Mouse (Mus musculus) liver, embryonic 11.5 days (tissue): ENCODE measurements around the gene Zfp113. TPM values are rescaled to one million over a fixed set of nuclear protein-coding genes. Genes with fewer than 3 reads are reported as not detected.

Experiments used
- ATAC-seq: fragments of 200-750 bp; cut with Nextera tagmentation; replicated peaks from 2 replicates; pipeline ENCODE4 v1.8.0; 2017; ENCODE audit warnings: moderate number of reproducible peaks, mild to moderate bottlenecking, moderate TSS enrichment, moderate library complexity; ENCODE audit not compliant: low FRiP score
- DNase-seq: peaks from one replicate; pipeline ENCODE4 v3.0.0-alpha.2; 2017; ENCODE audit warnings: low spot score
- H3K27ac ChIP-seq: fragments of 300-500 bp; sonication (generic); 2 replicates; pipeline ENCODE4 v1.5.1; 2014; ENCODE audit warnings: mild to moderate bottlenecking, low read depth, low read length, control low read depth
- H3K27me3 ChIP-seq: fragments of 300-500 bp; sonication (generic); replicated peaks from 2 replicates; pipeline ENCODE4 v1.6.1; 2014; ENCODE audit warnings: low read length, mixed read lengths; ENCODE audit not compliant: control insufficient read depth, insufficient read depth
- H3K36me3 ChIP-seq: fragments of 300-500 bp; sonication (generic); 2 replicates; pipeline ENCODE4 v1.6.1; 2014; ENCODE audit warnings: mild to moderate bottlenecking, low read length, moderate library complexity, mixed read lengths; ENCODE audit not compliant: control insufficient read depth, insufficient read depth
- H3K4me1 ChIP-seq: fragments of 300-500 bp; sonication (generic); replicated peaks from 2 replicates; pipeline ENCODE4 v1.6.1; 2014; ENCODE audit warnings: low read length, mixed read lengths; ENCODE audit not compliant: control insufficient read depth, insufficient read depth
- H3K4me2 ChIP-seq: fragments of 300-500 bp; sonication (generic); 2 replicates; pipeline ENCODE4 v1.6.1; 2014; ENCODE audit warnings: mild to moderate bottlenecking, control low read depth, moderate library complexity
- H3K4me3 ChIP-seq: fragments of 300-500 bp; sonication (generic); 2 replicates; pipeline ENCODE4 v1.5.1; 2014; ENCODE audit warnings: low read depth, low read length, control low read depth
- H3K9ac ChIP-seq: fragments of 300-500 bp; sonication (generic); 2 replicates; pipeline ENCODE4 v1.6.1; 2014; ENCODE audit warnings: low read depth, low read length, control low read depth
- H3K9me3 ChIP-seq: fragments of 300-500 bp; sonication (generic); 2 replicates; pipeline ENCODE4 v1.6.1; 2016; ENCODE audit warnings: low read length, inconsistent platforms, mixed read lengths; ENCODE audit not compliant: control insufficient read depth
- WGBS: fragments of 180-500 bp; shearing (Covaris S2); extraction: QIAGEN DNeasy Blood & Tissue Kit; methylation state at CpG from one replicate; pipeline ENCODE4 v1.1.7; 2014; 5-methylcytosine and 5-hydroxymethylcytosine counted together
- polyA plus RNA-seq: library from polyadenylated mRNA; unstranded; fragments of >200 nt; fragmentation: Nextera tagmentation; extraction: Ambion mirVana; gene quantifications from 2 replicates; pipeline ENCODE4 v1.2.1, GENCODE M21; 2014

The Zfp113 gene
- polyA plus RNA-seq, 1 experiment from 2014 or later: 9.0 TPM

- Histone ChIP-seq H3K4me3 (peak within 1 kb of the TSS; percentile 74), H3K36me3 (peaks cover 20% of the 10 kb centered on the region), H3K4me1 (peaks cover 15% of the 10 kb centered on the region), H3K9ac (peak within 1 kb of the TSS; percentile 86), H3K4me2 (peak within 1 kb of the TSS; percentile 74), H3K9me3 (no peaks in the 10 kb centered on the region), H3K27ac (peak within 1 kb of the TSS; percentile 70; the same call in 1 of the 2 replicates), H3K27me3 (no peaks in the 10 kb centered on the region)
- DNase-seq (peak; percentile 78), ATAC-seq (peak; percentile 81)
- under 1% methylated on average over 31 of the region's 31 CpGs for WGBS
These were observed 31.6 kb upstream of the Zfp113 start, which contains the start of the genes Taf6 and Cnpy4 for GRCm38 (mm10) chr5:138186950-138187638. TSS of gene Taf6 (minus strand) at chr5:138187451. TSS of gene Cnpy4 (plus strand) at chr5:138187485.

GRCm38 (mm10) chr5:138173217-138173616 is 17.7 kb upstream of the Zfp113 start:
- Histone ChIP-seq H3K27ac (no peak overlapping the region), H3K9ac (no peak overlapping the region), H3K4me2 (peak overlapping the region; percentile 74)

GRCm38 (mm10) chr5:138171695-138172491 is 16.3 kb upstream of the Zfp113 start, which contains the start of the genes Ap4m1 and Mcm7:
TSS of gene Ap4m1 (plus strand) at chr5:138172002.
TSS of gene Mcm7 (minus strand) at chr5:138172422.
- H3K9me3 ChIP-seq: no peaks in the 10 kb centered on the region
- H3K4me3 ChIP-seq: peak within 1 kb of the TSS; percentile 92
- H3K9ac ChIP-seq: peak within 1 kb of the TSS; percentile 98
- peak within 1 kb of the TSS; percentile 77 for H3K4me2 ChIP-seq
- DNase-seq (peak; percentile 88), ATAC-seq (peak; percentile 88)
- no peaks in the 10 kb centered on the region for H3K27me3 ChIP-seq
- peaks cover 14% of the 10 kb centered on the region for H3K4me1 ChIP-seq
- H3K27ac ChIP-seq: peak within 1 kb of the TSS; percentile 100
- under 1% methylated on average over 54 of the region's 54 CpGs for WGBS
- H3K36me3 ChIP-seq: peaks cover 48% of the 10 kb centered on the region

More at GRCm38 (mm10) chr5:138173217-138173616, 17.7 kb upstream of the Zfp113 start:
- no peak for DNase-seq
- Histone ChIP-seq H3K4me1 (peaks cover 14% of the 10 kb centered on the region), H3K36me3 (peaks cover 42% of the 10 kb centered on the region), H3K9me3 (no peaks in the 10 kb centered on the region), H3K27me3 (no peaks in the 10 kb centered on the region), H3K4me3 (peak overlapping the region; percentile 92)
- ATAC-seq: no peak
- WGBS: 75% methylated on average over 3 of the region's 3 CpGs

GRCm38 (mm10) chr5:138170936-138171561 is 15.5 kb upstream of the Zfp113 start:
- no peaks in the 10 kb centered on the region for H3K9me3 ChIP-seq

GRCm38 (mm10) chr5:138165594-138165993 is 10.1 kb upstream of the Zfp113 start:
- no peak overlapping the region for H3K4me2 ChIP-seq
- H3K9ac ChIP-seq: no peak overlapping the region
- no peak overlapping the region for H3K4me3 ChIP-seq
- peaks cover 75% of the 10 kb centered on the region for H3K36me3 ChIP-seq
- DNase-seq: no peak
- no peaks in the 10 kb centered on the region for H3K9me3 ChIP-seq
- no peak for ATAC-seq
- no peak overlapping the region for H3K27ac ChIP-seq
- no peaks in the 10 kb centered on the region for H3K27me3 ChIP-seq
- peaks cover 19% of the 10 kb centered on the region for H3K4me1 ChIP-seq
- WGBS: 89% methylated on average over 8 of the region's 8 CpGs

More at GRCm38 (mm10) chr5:138170936-138171561, 15.5 kb upstream of the Zfp113 start:
- ATAC-seq: peak; percentile 80
- H3K4me1 ChIP-seq: peaks cover 14% of the 10 kb centered on the region
- under 1% methylated on average over 47 of the region's 47 CpGs for WGBS
- H3K36me3 ChIP-seq: peaks cover 53% of the 10 kb centered on the region
- DNase-seq: peak; percentile 98
- H3K27ac ChIP-seq: peak overlapping the region; percentile 100
- H3K4me2 ChIP-seq: peak overlapping the region; percentile 77
- H3K27me3 ChIP-seq: no peaks in the 10 kb centered on the region
- peak overlapping the region; percentile 98 for H3K9ac ChIP-seq
- H3K4me3 ChIP-seq: peak overlapping the region; percentile 92

GRCm38 (mm10) chr5:138163610-138164009 is 8.1 kb upstream of the Zfp113 start:
- 77% methylated on average over 10 of the region's 10 CpGs for WGBS
- no peaks in the 10 kb centered on the region for H3K9me3 ChIP-seq
- H3K9ac ChIP-seq: no peak overlapping the region
- no peak for ATAC-seq
- no peak overlapping the region; the same call in 1 of the 2 replicates for H3K4me2 ChIP-seq
- H3K27ac ChIP-seq: no peak overlapping the region
- DNase-seq: no peak
- H3K4me3 ChIP-seq: no peak overlapping the region
- peaks cover 61% of the 10 kb centered on the region for H3K36me3 ChIP-seq
- H3K27me3 ChIP-seq: no peaks in the 10 kb centered on the region
- peaks cover 16% of the 10 kb centered on the region for H3K4me1 ChIP-seq

GRCm38 (mm10) chr5:138163046-138163445 is 7.5 kb upstream of the Zfp113 start:
- Histone ChIP-seq H3K9ac (peak overlapping the region; percentile 11; the same call in 1 of the 2 replicates), H3K36me3 (peaks cover 57% of the 10 kb centered on the region), H3K9me3 (no peaks in the 10 kb centered on the region), H3K4me2 (peak overlapping the region; percentile 83; the same call in 1 of the 2 replicates), H3K27me3 (no peaks in the 10 kb centered on the region), H3K27ac (no peak overlapping the region), H3K4me3 (no peak overlapping the region), H3K4me1 (peaks cover 16% of the 10 kb centered on the region)
- no peak for DNase-seq
- 62% methylated on average over 6 of the region's 6 CpGs for whole genome bisulfite sequencing
- ATAC-seq: no peak
